Mouse (Mus musculus): Measurements from ENCODE around the gene Mrpl38.

- no peak for TF ChIP-seq CTCF (IDR thresholded peaks at IDR 0.05)
- TF ChIP-seq EP300 (IDR thresholded peaks at IDR 0.05) = no peak
Measured at GRCm38 (mm10) chr11:116111611-116112203, 27.0 kb downstream of the Mrpl38 start.
